In the genomic region with DNA sequence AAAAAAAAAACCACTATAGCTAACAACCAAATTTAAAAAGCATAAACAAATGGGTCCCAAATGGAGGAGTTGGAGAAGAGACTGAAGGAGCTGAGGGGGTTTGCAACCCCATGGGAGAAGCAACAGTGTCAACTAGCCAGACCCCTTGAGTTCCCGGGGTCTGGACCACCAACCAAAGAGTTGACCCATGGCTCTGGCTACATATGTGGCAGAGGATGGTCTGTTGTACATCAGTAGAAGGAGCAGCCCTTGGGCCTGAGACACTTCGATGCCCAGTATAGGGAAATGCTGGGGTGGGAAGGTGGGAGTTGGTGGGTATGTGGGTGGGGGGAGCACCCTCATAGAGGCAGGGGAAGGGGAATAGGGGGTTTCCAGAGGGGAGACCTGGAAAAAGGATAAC, we compare ENCODE assay signal across 35 mouse cellular contexts.
"Had no signal": no experiment of that assay in that cellular context is flagged by ENCODE, and none has a peak within 500 bp of the region (broad histone marks: within the 10 kb centered on the region; RNA-seq: fewer than 3 reads in every experiment).

No protein-coding gene starts in this region.

- H3K27me3 ChIP-seq: heart, embryonic 12.5 days; heart, embryonic 13.5 days; heart, embryonic 15.5 days; hindbrain, embryonic 12.5 days; hindbrain, embryonic 13.5 days; hindbrain, embryonic 15.5 days; intestine, embryonic 15.5 days; kidney, embryonic 15.5 days had no signal

- H3K27ac ChIP-seq: heart, embryonic 10.5 days; heart, embryonic 13.5 days; heart, embryonic 15.5 days; hindbrain, embryonic 10.5 days; hindbrain, embryonic 12.5 days; hindbrain, embryonic 13.5 days; hindbrain, embryonic 14.5 days; hindbrain, embryonic 15.5 days; hindbrain, postnatal 0 days; intestine, embryonic 15.5 days; kidney, embryonic 15.5 days; kidney, postnatal 0 days; layer of hippocampus, adult 2 months had no signal

- H3K4me1 ChIP-seq: heart, embryonic 10.5 days; heart, embryonic 12.5 days; heart, embryonic 13.5 days; heart, embryonic 15.5 days; hindbrain, embryonic 10.5 days; hindbrain, embryonic 12.5 days; hindbrain, embryonic 13.5 days; hindbrain, embryonic 15.5 days; intestine, embryonic 15.5 days; kidney, embryonic 15.5 days had no signal

- H3K36me3 ChIP-seq: hindbrain, embryonic 12.5 days; intestine, embryonic 15.5 days had no signal

- H3K4me2 ChIP-seq: heart, embryonic 11.5 days; heart, embryonic 12.5 days; heart, embryonic 13.5 days; heart, embryonic 15.5 days; hindbrain, embryonic 12.5 days; hindbrain, embryonic 13.5 days; hindbrain, embryonic 14.5 days; hindbrain, embryonic 15.5 days; intestine, embryonic 15.5 days; kidney, embryonic 15.5 days had no signal

- DNase-seq: heart, postnatal 10 days; heart, postnatal 14 days; heart, postnatal 36 days; heart, postnatal 4 days; kidney, adult 11 months; kidney, adult 18-20 months; kidney, adult 2 months; kidney, adult 8-10 months; kidney, adult 9 months; kidney, postnatal 10 days; kidney, postnatal 14 days; kidney, postnatal 25 days; kidney, postnatal 36 days; kidney, postnatal 4 days; layer of hippocampus, adult 9-11 months; layer of hippocampus, postnatal 36 days had no signal

- H3K4me3 ChIP-seq: heart, embryonic 10.5 days; heart, embryonic 12.5 days; heart, embryonic 13.5 days; heart, embryonic 15.5 days; hindbrain, embryonic 10.5 days; hindbrain, embryonic 12.5 days; hindbrain, embryonic 13.5 days; hindbrain, embryonic 15.5 days; intestine, embryonic 15.5 days; kidney, embryonic 15.5 days; layer of hippocampus, adult 2 months had no signal

- H3K9ac ChIP-seq: heart, embryonic 12.5 days; heart, embryonic 13.5 days; heart, embryonic 15.5 days; hindbrain, embryonic 12.5 days; hindbrain, embryonic 13.5 days; hindbrain, embryonic 14.5 days; hindbrain, embryonic 15.5 days; intestine, embryonic 15.5 days; kidney, embryonic 15.5 days had no signal

- ATAC-seq: hindbrain, embryonic 16.5 days; hindbrain, postnatal 0 days; inflammation-experienced regulatory T-cells, adult 6 months; intestine, embryonic 15.5 days; intestine, embryonic 16.5 days; intestine, postnatal 0 days had no signal

- H3K9me3 ChIP-seq: heart, embryonic 10.5 days; heart, embryonic 12.5 days; heart, embryonic 13.5 days; heart, embryonic 15.5 days; hindbrain, embryonic 10.5 days; hindbrain, embryonic 12.5 days; hindbrain, embryonic 13.5 days; hindbrain, embryonic 15.5 days; intestine, embryonic 15.5 days; kidney, embryonic 15.5 days had no signal
